Mouse (Mus musculus) cerebral cortex, adult 2 months (tissue): ENCODE results near the gene Pgm5.

Source experiments
- WGBS: fragments of 180-500 bp; shearing (Covaris S2); methylation state at CpG from one replicate; pipeline ENCODE4 v1.1.7; 2018; 5-methylcytosine and 5-hydroxymethylcytosine counted together

The Pgm5 gene

DNA sequence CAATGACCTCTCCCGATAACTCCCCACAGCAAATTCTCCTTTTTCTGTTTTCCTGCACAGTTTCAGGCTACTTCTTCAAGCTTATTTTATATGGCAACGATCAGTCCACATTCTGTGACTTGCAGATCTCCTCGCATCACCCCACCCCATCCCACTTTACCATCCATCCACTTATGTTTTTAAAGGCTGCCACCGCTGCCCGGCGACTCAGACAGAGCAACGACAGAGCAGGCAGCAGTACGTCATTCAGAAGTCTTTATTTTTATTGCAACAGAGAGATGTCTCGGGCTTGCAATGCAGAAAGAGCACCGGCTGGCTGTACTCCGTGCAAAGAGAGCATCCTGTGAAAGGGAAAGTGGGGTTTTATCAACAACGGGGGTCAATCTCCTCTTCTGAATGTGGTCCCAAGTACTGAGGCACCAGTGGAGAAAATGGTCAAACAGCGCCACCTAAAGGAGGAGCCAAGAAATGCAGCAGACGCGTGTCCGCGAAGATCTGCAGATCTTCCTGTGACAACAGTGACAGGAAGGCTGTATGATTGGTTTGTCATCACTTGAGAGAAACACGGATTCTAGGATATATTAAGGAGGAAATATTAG lies 9.5 kb upstream of the Pgm5 start:
- WGBS: 9% methylated on average over 18 of the region's 18 CpGs

DNA sequence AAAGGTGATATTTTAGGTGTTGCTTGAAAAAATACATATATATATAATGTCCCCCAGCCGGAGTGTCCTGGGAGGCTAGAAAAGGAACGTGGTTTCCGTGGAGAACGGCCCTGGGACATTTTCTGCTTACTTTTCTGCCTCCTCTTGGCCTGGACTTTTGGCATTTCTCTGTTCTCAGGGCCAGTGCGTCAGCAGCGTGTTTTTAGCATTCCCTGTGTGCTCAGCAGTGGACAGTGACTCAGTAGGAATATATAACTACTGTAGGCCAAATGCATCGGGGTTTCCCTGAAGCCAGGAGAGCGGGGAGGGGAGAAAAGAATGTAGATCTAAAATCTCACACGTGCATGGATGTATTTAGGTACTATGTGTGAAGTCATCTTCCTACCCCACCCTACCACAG lies 3.8 kb upstream of the Pgm5 start:
- WGBS: 86% methylated on average over 9 of the region's 9 CpGs

DNA sequence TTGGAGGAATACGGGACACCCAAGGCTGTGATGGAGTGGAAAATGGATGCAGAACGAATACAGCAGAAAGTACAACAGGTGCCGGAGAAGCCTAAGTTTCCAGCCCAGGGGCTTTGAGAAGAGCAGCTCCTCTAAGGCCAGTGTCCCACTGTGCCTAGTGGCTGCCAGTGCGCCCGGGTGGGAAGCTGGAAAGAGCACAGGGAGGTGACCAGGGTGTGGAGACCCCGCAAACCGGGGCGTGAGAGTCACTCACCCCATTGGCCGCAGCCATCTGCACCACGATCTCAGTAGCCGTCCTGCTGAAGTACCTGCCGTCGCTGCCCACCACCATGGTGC lies 411 bp downstream of the Pgm5 start:
- WGBS: 21% methylated on average over 13 of the region's 13 CpGs

DNA sequence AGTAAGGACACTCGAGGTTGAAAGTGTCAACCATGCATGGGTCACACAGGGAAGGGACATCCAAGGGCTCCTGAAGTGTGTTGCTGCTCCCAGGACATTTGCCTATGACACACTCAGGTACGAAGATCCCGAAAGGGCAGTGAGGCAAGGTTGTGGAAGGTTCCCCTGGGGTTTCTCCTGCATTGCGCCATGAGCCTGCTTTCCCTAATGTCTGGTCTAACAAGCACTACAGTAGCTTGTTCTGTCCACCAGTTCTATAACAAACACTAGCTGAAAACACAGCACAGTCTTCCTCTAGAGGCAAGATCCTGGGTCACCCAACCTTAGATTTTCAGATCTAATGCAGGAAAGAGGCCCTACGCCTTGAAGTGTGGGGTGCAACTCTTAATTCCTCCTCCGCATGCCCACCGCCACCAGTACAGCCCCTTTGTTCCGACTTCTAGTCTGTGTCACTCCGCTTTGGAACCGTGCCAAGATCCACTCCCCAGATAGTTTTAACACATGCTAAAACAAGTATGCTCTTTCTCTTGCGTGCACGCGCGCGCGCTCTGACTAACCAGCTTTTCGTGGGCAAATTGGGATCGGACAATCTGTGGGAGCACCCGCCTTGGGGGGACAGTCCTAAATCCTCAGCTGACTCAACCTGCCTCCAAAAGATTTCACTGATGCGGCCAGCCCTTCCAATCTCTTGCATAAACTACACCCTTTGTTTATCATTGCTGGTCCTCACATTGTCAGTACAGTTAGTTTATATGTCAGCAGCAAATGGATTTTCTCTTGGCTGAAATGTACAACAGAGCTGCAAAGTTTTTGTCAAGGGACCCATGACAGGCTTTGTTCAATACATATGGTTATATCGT lies 10.0 kb downstream of the Pgm5 start:
- 62% methylated on average over 21 of the region's 21 CpGs for WGBS

DNA sequence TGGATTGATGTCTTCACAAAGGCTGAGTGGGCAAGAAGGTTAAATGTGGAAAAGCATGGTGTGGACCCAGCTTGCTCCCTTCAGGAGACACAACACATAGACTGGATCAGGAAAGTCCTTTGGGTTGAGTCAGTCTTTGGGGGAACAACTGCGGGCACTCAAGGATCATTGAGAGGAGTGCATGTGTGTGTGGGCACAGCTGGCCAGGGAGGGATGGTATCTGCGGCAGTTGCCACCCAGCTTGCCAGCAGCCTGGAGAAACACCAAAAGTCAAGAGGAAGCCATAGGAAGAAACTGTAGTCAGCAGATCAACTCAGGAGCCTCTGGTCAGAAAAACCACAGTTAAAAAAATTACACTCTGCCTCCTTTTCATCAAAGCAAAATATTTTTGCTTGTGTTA lies 12.8 kb downstream of the Pgm5 start:
- 92% methylated on average over 2 of the region's 2 CpGs for WGBS

DNA sequence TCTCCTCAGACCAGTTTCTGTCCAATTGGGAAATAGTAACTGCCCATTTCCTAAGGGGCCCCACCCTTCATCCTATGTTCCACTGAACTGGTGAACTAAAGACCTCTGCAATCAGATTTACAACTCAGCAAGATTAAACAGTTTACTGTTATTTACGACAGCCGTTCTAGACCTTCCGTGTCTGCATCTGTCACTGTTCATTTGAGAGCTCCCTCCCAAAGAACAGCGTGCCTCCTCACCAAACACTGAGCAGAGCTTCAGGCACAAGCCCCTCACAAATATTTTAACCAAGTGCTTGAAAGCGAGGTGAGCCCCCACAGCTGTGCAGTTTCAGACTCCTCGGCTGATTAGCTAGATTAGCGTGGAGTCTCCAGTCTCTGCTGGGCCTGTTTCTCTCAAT lies 13.3 kb downstream of the Pgm5 start:
- 84% methylated on average over 7 of the region's 7 CpGs for WGBS

DNA sequence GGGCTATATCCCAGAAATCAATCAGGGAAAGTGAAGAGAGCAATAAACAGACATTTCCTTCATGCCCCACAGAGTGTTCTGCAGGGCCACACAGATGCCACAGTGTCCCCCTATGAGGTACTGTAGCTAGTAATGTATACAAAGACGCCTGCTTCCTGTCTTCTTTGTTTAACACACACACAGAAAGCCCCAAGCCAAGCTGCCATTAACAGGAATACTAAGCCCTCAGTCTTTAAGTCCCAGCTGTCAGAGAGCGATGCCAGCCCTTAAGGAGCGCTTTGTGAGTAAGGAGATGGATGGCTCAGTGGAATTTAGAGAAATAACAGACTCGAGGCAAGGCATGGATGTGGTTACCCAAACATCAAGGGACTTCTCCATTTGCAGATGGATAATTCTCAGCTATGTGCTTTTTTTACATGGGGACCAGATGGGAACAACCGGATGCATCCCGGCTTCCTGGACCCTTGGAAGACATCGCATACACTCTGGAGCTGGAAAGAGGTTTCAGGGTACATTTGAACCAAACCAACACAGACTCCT lies 16.6 kb downstream of the Pgm5 start:
- WGBS: 37% methylated on average over 7 of the region's 7 CpGs

DNA sequence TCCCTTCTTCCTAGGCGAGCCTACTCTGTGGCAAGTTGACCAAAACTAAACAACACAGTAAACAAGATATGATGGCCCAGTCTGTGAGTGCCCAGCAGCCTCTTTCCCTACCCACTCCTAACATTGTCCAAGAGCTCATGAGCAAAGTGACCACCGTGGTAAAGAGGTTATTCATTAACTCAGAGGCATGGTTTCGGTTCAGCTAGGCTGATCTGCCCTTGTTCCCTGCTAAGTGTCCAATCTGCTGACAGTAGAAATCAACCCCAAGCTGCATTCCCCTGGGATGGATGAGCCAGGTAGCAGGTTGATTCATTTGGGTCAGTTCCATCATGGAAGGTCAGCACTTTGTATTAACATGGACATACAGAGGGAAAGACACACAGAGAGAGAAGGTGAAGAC lies 19.6 kb downstream of the Pgm5 start:
- 89% methylated on average over 3 of the region's 3 CpGs for WGBS

DNA sequence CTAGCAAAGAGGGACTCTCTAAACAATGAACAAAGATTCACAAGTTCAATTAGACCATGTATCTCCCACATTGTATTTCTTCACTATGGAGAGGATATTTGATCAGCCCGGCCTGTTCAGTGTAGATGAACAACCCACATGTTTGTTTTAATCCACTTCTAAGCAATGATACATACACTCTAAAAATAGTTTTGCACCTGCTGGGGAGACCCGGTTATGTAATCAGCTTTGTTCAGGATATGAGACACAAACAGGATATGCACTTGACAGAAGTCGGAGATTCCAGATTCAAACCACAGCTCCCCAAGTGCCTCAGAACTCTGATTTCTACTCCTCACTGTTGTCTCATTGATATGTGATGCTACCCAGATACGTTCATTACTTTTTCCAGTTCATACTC lies 37.1 kb downstream of the Pgm5 start:
- 66% methylated on average over 4 of the region's 4 CpGs for WGBS

DNA sequence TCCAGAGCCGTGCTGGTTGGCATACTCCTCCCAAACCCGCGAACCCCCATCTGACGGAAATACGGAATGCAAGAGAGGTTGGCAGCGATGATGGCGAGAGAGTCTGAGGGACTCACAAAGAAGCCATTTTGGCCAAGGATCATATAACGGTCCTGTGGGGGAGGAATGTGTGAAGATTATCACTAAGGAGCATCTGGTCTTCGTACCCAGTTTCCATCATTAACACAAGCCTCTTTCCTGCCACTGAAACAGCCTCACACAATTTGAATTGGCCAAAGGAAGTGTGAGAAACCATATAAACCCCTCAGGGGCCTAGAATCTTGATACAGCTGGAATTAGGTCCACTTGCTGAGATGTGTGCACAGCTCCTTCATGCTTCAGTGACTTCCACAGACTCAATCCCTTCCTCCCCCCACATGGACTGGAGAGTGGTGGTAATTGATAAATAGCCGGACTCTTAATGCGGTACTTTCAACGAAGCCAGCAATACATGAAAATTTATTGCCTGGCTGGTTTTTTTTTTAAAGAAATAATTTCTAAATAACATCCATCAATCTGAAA lies 45.9 kb downstream of the Pgm5 start:
- WGBS: 68% methylated on average over 12 of the region's 12 CpGs

DNA sequence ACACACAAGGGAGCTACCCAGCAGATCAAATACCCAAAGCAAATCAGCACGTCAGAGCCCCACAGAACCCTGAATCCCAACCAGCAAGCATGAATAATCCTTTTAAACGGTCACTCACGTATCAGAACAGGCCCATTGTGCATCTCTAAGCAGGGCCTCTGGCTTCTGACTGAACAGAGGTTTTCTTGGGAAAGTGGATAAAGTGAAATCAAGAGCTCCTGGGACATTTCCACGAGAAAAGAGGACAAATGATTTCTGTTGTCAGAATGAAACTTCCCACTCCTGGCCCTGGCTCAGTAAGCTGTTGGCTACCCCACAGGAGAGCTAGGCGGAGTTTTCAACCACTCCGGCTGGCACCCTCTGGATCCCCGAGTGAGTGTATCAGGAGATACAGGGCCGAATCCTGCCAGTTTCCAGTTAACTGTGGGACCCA lies 48.8 kb downstream of the Pgm5 start:
- WGBS: 68% methylated on average over 8 of the region's 8 CpGs

DNA sequence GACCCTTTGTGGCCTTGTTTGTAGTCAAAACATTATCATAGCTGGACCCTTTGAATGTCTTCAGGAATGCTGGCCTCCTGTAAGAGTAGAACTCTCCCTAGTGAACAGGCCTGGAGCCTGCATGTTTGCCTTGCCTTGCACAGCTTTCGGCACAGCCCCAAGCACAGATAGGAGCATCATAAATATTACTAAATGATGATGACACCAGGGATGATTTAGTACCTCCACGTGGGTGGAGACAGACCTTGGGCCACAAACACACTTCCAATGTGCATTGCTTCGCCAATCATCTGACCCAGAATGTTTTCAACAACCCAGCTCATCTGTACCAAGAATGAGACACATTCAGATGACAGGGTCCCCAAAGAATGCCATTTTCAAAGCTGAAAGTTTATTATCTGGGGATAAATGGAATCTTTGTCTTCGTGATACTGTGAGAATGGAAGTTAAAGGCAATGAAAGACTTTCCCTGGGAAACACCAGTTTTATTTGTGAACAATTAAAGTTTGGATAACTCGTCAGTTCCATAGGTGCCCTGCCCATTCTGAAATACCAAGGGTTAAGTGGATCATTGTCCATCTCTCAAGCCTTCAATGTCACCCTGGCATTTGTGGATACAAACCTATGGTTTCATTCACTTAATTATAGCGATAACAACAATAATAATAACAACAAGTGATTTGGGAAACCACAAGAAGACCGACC lies 49.4 kb downstream of the Pgm5 start:
- 81% methylated on average over 7 of the region's 7 CpGs for WGBS

DNA sequence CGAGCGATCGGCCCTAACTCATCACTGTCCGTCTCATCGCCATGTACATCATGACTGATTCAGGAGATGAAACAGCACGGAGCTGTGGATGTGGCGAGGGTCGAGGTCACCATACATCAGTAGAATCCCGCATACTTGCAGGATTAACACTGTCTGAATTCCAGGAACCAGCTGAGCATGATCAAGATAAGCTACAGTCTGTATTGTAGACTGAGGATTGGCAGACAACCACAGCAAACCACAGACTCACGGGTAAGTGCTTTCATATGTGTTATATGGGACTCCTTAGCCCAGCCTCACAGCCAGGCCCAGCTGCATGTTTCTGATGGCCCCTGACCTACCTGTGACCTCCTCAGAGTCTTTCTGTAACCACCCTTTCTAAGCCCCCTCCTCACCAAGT lies 50.2 kb downstream of the Pgm5 start:
- WGBS: 89% methylated on average over 10 of the region's 10 CpGs

DNA sequence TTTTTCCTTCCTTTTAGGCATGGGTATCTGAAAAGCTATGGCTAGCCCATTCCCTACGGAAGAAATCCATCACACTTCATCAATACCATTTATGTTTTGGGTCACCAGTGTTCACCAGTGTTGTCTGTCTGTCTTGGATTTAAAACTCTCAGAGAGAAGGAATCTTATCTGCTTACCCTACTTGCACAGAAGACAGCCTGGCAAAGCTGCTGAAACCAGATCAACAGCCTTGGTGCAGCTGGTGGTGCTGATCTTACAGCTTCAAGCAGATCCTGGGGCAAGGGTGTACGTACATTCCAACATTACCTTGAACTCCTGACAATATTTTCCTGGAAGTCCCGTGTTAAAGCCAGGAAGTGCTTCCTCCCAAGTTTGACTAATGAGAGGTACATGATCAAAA lies 55.6 kb downstream of the Pgm5 start:
- WGBS: 89% methylated on average over 3 of the region's 3 CpGs

DNA sequence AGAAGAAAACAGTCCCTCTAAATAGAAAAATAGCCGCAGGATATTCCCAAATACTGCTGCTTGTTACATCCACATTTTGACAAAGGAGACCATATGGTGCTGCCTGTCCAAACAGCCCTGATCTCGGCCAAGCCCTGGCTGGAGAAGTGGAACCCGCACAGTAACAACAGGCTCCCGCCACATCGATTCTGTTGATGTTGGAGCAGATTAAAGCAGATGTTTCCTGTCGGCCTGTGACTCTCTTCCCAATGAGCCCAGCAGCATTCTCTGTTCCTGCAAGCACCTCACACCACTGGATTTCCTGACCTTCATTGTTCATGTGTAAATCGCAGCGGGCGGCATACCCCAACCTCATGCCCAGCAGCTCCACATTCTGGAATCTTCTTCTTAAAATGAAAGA lies 64.0 kb downstream of the Pgm5 start:
- 66% methylated on average over 9 of the region's 9 CpGs for WGBS

DNA sequence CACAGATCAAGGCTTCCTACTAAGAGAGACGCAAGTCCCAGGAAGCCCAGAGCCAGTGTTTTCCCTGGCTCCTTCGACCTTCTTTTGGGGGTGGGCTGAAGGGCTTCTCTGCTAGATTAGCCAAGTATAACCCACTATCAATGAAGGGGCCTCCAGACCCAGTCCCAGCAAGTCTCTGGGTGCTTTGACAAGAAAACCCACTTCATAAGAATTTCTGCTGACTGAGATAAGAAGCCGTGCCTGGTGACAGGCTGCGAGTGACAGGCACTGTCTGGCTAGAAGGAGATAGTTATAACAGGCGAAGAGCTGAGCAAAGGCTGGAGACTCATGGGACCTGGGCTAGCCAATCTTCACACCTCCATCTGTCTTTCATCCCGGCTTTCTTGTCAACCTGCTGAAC lies 67.3 kb downstream of the Pgm5 start:
- WGBS: 91% methylated on average over 6 of the region's 6 CpGs

DNA sequence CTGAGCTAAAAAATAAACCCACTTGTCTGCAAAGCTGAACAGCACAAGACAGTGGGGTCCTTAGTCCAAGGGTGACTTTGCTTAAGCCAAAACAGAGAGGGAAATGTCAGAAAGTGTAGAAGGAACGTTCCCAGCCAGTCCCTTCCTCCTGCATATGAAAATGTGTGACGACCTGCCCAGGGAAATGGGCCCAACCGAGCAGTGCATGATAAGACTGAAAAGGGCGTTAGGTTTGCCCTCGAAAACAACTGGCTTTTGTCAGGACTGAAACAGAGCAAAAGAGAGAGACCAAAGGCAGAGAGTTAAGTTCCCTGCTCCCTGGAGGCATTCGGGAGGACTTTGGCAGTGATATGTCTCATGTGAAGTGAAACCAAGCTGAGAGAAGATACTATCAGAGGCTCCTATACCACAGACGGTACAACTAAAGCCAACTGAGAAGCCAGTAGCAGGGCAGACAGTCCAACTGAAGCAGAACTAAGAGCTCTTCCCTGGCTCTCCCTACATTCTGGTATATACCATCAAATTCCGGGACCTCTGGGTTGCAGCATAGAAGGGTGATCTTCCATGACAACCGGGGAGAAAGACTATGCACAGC lies 68.0 kb downstream of the Pgm5 start:
- 84% methylated on average over 9 of the region's 9 CpGs for WGBS

DNA sequence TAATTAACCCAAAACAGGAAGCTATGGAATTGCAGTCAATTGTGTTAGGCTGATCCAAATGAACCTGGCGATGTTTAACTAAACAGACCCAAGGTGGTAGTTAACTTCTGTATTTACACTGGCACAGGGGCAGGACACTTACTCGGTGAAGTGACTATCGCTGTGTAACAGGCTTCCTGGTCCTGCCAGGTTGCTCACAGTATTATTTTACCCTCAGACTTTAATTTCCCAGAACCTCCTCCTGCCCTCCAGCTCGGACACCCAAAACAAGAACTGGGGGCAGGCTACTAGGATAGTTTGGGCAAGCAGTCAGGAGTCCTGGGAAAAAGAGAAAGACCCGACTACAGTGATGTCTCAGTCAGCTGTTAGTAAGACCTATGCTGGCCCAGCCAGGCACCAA lies 68.8 kb downstream of the Pgm5 start:
- WGBS: 82% methylated on average over 5 of the region's 5 CpGs

DNA sequence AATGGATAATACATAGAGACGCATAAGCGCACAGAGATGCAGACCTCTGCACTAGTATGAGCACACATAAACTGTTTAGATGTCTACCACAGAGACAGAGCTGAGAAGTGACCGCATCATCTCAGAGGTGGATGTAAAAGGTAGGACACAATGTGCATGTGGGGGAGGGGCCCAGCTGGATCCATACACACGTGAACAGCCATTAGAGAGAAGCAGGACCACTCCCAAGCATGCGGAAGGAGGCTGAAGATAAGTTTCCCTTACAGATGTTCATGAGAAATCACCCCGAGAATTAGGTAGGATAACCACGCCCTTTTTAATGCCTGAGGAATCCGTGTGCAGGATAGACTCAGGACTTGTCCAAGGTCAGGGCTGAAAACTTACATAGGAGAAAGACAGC lies 75.8 kb downstream of the Pgm5 start:
- WGBS: 92% methylated on average over 8 of the region's 8 CpGs

DNA sequence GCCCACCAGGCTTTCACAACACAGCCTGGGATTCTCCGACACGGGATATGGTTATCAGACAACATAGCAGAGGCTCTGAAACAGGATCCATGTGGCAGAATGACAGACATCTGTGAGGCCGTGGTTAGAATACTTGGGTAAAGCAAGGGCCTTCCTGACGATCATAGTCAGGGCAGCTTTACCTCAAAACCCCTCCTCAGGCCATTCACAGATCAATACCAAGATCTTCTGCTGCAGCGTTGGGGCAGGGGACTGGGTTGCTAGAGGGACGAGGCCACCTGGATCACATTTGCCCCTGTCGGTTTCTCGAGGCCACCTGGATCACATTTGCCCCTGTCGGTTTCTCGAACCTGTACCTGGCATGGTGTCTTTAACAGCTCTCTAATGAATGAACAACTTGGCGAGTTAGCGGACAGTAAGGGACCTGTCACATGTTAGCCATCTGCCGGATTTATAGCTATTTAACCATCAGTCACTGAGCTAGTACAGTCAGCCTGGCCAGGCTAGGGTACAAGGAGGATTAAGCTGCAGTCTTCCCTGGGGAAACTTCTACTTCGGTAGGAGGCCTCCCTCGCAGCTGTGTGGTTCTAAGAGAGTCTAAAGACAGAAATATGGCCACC lies 76.5 kb downstream of the Pgm5 start:
- WGBS: 79% methylated on average over 15 of the region's 15 CpGs

DNA sequence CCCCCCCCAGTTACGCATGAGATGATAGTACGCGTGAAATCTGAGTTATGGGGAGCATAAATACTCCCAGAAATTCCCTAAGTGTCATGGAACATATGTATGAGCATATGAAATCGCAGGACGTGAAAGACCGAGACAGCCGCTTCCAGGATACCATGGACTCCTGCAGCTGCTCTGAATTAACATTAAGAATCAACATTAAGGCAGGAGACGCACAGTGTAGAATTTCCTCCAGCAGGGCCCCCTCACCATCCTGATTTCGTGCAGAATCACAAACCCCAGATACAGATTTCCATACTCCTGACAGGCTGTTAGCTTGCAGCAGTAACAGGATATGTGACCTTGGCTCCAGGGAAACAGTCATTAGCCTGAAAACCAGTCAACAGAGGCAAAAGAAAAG lies 77.9 kb downstream of the Pgm5 start:
- WGBS: 62% methylated on average over 9 of the region's 9 CpGs

DNA sequence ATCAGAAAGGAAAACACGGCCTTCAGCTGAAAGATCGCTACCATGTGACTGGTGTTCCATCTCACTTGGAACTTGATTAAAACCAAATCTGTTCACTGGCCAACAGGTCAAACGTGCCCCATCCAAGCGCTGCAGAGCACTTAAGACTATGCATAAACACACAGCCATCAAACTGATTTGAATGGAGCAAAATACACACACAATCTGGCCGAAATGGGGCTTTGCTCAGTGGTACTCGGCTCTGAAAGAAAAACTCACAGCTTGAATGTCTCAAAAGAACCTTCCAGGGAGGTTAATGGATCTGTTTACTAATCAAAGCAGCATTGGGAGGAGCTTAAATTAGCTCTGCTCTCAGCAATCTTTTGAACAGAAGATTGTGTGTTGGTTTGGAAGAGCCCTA lies 81.7 kb downstream of the Pgm5 start:
- WGBS: 54% methylated on average over 6 of the region's 6 CpGs
